Mouse (Mus musculus): ENCODE results near the gene Slc39a13. TPM values are rescaled to one million over a fixed set of nuclear protein-coding genes. Genes with fewer than 3 reads are reported as not detected.

Gene Slc39a13
- polyA plus RNA-seq, 1 experiment from 2014 or later: 43.2 TPM

DNA sequence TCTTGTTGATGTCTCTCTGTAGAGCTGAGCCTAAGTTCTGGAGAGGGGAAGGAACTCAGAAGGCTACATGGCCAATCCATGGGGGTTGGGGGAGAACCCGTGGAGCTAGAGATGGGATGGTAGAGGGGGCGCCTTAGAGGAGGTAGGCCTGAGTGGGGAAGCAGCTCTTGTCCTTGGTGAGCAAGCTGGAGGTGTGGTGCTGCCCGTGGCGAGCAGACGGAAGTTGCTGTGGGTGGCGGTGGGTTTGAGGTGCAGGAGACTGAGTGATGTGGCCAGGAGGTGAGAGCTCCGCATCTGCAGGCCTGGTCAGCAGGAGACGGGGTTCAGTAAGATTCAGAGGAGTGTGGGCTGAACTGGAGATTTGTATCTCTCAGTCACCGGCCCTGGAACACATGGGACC, 17.2 kb upstream of the Slc39a13 start:
- Histone ChIP-seq H3K4me2 (no peak overlapping the region), H3K9me3 (replicated peaks) (no peaks in the 10 kb centered on the region), H3K27me3 (replicated peaks) (no peaks in the 10 kb centered on the region), H3K27ac (replicated peaks) (no peak overlapping the region), H3K4me3 (replicated peaks) (no peak overlapping the region), H3K36me3 (no peaks in the 10 kb centered on the region), H3K4me1 (no peaks in the 10 kb centered on the region), H3K9ac (replicated peaks) (no peak overlapping the region)
- ATAC-seq (ENCODE audit: low FRiP score): no peak
- WGBS: 93% methylated on average over 9 of the region's 9 CpGs

DNA sequence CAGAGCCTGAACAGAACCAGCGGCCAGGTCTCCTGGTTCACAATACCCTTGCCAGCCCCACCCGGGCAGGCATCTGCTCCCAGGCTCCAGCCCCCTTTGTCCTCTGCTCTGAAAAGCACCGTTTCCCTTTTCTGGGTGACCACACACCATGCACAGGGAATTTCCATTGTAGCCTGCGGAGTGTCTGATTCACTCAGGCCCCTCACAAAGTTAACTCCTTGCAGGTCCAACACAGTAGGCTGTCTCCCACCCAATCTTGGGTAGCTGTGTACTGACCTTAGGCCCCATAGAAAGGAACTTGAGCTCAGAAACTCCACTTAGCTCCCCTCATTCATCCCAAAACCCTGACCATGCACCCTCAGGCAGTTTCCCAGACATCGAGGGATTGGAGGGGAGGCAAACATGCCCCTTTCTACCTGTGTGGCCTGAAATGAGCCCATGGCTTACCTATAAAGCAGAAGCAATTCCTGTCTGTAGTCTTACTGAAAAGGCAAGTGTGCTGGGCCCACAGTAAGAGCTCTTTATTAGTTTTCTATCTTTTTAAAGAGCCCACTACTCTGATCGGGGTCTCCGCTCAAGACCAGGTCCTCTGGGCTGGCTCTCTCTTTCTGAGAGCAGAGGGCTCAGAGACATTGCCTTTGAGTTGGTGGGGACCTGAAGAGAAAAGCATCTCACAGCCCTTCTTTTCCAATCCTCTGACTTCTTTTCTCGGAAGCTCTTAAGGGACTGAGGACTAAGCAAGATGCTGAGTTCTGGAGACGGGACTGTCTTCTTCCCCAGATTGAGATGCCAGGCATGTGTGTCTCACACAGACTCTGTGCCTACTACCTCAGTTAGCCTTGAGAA, 16.4 kb upstream of the Slc39a13 start:
- no peaks in the 10 kb centered on the region for H3K27me3 ChIP-seq (replicated peaks)
- no peak for ATAC-seq (ENCODE audit: low FRiP score)
- WGBS: 63% methylated on average over 9 of the region's 9 CpGs

DNA sequence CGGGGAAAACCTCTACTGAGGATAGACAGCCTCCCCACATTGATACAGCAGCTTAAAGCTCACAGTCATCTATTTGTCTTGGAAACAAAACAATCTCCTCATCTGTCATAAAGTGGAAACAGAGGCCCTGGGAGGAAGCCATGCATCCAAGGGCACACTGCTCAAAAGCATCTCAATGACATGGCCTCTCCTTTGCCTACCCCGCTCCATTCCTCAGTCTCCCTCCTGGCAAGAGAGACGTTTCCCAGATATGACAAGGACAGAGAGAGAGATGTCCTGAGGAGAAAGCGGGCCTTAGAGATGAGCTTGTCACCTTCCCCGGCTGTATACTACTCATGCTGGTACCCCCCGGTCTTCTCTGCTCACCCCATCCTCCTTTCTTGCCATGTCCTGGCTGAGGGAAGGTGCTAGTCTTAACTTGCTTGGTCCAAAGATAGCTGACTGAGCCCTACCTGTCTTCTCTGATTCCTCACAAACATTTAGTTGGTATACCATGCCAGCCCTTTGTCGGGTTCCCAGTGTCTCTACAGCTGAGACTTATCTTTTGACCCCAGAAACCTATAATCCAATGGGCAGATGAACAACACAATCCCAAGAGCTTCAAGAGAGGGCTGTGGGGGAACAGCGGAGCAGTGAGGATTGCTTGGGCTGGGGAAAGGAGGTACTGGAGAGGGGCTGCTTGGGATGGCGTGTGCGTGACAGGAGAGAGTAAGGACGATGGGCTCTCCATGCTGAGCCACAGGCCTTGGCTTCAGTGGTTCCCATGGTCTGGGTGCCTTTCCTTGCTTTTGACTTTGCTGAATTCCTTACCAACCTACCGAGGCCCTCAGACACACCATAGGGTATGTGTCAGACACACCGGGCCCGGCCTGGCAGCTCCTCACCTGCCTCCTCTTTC, 15.5 kb upstream of the Slc39a13 start:
- 88% methylated on average over 14 of the region's 14 CpGs for WGBS
- H3K4me2 ChIP-seq: no peak overlapping the region
- no peak overlapping the region for H3K27ac ChIP-seq (replicated peaks)
- H3K9me3 ChIP-seq (replicated peaks): no peaks in the 10 kb centered on the region
- H3K9ac ChIP-seq (replicated peaks): no peak overlapping the region
- no peak for ATAC-seq (ENCODE audit: low FRiP score)
- H3K4me1 ChIP-seq: no peaks in the 10 kb centered on the region
- no peaks in the 10 kb centered on the region for H3K36me3 ChIP-seq
- no peaks in the 10 kb centered on the region for H3K27me3 ChIP-seq (replicated peaks)
- no peak overlapping the region for H3K4me3 ChIP-seq (replicated peaks)

More for the DNA sequence above, 16.4 kb upstream of the Slc39a13 start:
- no peak overlapping the region for H3K9ac ChIP-seq (replicated peaks)
- no peaks in the 10 kb centered on the region for H3K36me3 ChIP-seq
- H3K4me2 ChIP-seq: no peak overlapping the region
- H3K4me3 ChIP-seq (replicated peaks): no peak overlapping the region
- H3K27ac ChIP-seq (replicated peaks): no peak overlapping the region
- no peaks in the 10 kb centered on the region for H3K4me1 ChIP-seq
- no peaks in the 10 kb centered on the region for H3K9me3 ChIP-seq (replicated peaks)

DNA sequence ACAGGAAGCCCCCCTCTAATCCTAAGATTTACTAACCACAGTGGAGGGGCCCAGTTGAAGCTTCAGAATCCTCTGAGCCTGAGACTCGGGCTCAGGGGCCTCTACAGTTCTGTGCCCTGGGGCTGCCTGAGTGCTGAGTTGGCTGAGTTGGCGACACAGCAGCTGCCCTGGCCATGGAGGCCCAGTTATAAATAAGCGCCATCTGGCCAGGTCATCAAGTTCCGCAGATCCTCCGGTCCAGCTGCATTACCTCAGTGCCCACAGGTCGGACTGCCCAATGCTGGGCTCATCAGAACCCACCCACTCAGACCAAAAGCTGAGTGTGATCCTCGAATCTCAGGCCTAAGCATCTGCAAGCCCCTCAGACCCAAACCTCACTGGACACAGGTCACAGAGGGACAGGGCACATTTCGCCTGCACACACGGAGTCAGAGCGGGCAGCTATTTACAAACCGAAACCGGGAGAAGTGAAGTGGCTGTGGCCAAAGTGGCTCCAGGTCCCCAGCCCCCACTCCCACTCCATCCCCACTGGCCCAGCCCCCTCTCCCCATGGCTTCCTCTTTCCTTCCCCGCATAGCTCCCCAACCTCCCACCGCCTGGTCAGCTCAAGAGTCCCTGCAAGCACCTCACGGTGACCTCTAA, 14.1 kb upstream of the Slc39a13 start:
- Histone ChIP-seq H3K4me1 (no peaks in the 10 kb centered on the region), H3K27ac (replicated peaks) (no peak overlapping the region), H3K9me3 (replicated peaks) (no peaks in the 10 kb centered on the region), H3K36me3 (no peaks in the 10 kb centered on the region), H3K4me3 (replicated peaks) (no peak overlapping the region), H3K27me3 (replicated peaks) (no peaks in the 10 kb centered on the region), H3K4me2 (no peak overlapping the region), H3K9ac (replicated peaks) (no peak overlapping the region)
- 80% methylated on average over 15 of the region's 15 CpGs for WGBS
- ATAC-seq (ENCODE audit: low FRiP score): no peak

DNA sequence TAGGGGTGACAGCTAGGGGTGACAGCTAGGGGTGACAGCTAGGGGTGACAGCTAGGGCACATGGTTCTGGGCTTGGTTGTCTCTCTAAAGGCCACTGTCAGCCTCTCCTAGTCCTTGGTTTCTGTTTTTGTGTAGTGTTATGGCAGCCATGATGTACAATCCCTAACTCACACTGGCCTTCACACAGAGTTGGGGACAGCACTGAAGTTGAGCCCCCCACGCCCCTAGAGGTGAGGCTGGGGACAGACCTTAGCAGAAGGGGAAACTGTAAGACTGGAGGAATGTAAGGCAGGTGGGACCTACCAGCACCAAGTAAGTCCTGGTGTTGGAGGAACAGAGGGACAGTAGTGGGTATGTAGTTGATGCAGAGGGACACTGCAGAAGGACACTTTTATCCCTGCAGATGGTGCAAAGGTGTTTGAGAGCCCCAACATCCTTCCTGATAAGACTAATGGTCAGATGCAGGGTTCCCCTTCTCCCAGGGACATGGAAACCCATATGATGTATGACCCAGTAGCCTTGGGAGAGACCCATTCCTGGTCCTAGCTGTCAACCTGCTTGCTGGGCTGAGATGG, 13.2 kb upstream of the Slc39a13 start:
- H3K27ac ChIP-seq (replicated peaks): no peak overlapping the region
- H3K4me2 ChIP-seq: no peak overlapping the region
- H3K4me3 ChIP-seq (replicated peaks): no peak overlapping the region
- no peak for ATAC-seq (ENCODE audit: low FRiP score)
- no peak overlapping the region for H3K9ac ChIP-seq (replicated peaks)
- no peaks in the 10 kb centered on the region for H3K36me3 ChIP-seq
- no peaks in the 10 kb centered on the region for H3K9me3 ChIP-seq (replicated peaks)
- 68% methylated on average over 1 of the region's 1 CpGs for WGBS
- peaks cover 6% of the 10 kb centered on the region for H3K4me1 ChIP-seq
- no peaks in the 10 kb centered on the region for H3K27me3 ChIP-seq (replicated peaks)

DNA sequence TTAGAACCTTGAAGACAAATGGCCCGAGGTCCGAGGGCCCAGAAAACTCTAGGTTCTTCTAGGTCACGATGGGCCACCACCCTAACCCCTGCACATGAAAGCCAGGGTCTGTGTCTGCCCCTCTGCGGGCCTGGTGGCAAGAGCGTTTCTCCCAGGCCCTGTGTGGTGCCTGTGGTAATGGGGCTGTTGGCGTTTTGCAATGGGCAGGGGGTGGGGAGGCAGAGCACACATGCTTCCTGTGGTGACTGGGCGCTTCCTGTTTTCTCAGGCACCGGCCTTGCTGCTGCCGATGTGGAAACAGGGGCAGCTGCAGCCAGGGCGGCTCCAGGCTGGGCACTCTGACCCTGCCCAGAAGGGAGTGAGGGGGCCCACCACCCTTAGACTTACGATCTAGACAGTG, 12.6 kb upstream of the Slc39a13 start:
- Histone ChIP-seq H3K36me3 (no peaks in the 10 kb centered on the region), H3K9me3 (replicated peaks) (no peaks in the 10 kb centered on the region), H3K9ac (replicated peaks) (no peak overlapping the region), H3K4me2 (no peak overlapping the region), H3K4me3 (replicated peaks) (no peak overlapping the region), H3K27ac (replicated peaks) (no peak overlapping the region), H3K4me1 (peaks cover 12% of the 10 kb centered on the region), H3K27me3 (replicated peaks) (no peaks in the 10 kb centered on the region)
- no peak for ATAC-seq (ENCODE audit: low FRiP score)
- 72% methylated on average over 11 of the region's 11 CpGs for WGBS

DNA sequence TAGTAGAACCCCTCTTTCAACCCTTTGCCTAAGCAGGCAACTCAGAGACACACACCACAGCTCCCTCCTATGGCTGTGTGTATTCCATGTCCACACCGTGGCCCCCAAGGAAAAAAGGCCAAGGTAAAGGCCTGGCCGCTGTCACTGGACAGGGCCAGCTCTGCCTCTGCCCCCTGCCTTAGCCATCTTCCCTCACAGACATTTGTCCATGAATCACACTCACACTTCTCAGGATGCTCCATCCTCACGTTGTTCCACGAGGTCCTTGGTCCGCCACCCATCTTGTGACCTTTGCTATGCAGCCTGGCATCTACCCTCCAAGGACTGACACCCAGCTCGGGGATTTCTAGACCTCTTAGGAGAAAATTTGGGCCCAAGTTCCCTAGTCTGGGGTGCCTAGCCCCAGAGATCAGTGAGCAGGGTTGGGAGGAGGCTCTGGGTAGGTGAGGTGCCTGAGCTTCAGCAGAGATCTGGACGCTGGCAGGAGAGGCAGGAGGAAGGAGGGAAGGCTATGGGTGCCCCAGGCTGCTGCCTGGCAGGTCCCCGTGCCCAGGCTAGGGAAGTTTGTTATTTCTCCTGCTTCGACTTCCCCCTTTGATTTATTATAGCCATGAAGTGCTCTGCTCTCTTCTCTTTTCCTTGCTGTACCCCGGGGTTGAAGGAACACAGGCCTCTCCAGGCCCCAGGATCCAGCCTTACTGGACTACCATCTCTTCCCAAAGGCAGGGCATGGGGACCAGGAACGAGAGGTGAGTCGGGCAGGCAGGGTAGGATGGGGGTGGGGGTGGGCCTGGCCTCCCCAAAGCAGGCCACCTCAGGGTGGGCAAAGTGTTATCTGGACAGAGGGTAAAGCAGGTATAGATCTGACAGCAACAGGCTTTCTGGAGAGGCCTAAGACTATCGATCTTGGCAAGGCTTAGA, 11.8 kb upstream of the Slc39a13 start, which contains the start of gene Spi1:
Gene Spi1 (plus strand): TSS at position 616 of the 921 bp plus-strand sequence.
- H3K9ac ChIP-seq (replicated peaks): no peak within 1 kb of the TSS
- no peak within 1 kb of the TSS for H3K27ac ChIP-seq (replicated peaks)
- ATAC-seq (ENCODE audit: low FRiP score): no peak
- no peaks in the 10 kb centered on the region for H3K9me3 ChIP-seq (replicated peaks)
- no peak within 1 kb of the TSS for H3K4me2 ChIP-seq
- H3K4me3 ChIP-seq (replicated peaks): no peak within 1 kb of the TSS
- H3K27me3 ChIP-seq (replicated peaks): no peaks in the 10 kb centered on the region
- WGBS: 78% methylated on average over 13 of the region's 13 CpGs
- no peaks in the 10 kb centered on the region for H3K36me3 ChIP-seq
- peaks cover 15% of the 10 kb centered on the region for H3K4me1 ChIP-seq

DNA sequence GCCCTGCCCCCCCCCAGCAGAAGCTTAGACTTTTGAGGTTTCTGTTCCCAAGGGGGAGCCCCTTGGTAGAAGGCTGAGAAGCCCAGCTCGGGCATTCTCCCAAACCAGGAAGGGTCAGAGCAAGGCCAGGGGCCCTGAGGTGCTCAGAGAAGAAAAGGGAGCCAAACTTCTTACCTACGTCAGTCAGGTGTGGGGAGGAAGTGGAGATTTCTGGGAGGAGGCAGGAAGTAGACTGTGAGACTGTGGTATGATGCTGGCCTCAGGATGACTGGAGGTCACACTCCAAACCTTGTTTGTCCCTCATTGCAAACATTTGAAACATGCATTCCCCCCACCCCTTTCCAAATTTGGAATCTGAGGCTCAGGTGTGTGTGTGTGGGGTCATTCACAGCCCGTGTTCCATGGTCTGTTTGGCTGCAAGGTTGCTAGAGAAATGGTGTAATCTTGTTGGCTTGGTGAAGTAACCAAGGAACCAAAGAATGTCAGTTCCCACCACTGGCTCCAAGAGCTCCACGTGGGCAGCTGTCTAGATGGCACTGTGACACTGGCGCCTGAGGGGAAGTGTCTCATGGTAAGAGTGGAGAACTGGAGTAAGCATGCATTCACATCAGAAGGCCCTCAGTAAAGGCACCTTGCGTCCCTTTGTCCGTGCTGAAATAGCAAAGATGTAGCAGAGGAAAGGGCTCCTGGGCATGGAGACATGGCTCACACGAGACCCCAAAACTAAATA, 10.7 kb upstream of the Slc39a13 start:
- no peak for ATAC-seq (ENCODE audit: low FRiP score)
- Histone ChIP-seq H3K9ac (replicated peaks) (no peak overlapping the region), H3K4me2 (no peak overlapping the region), H3K4me3 (replicated peaks) (no peak overlapping the region), H3K4me1 (peaks cover 15% of the 10 kb centered on the region), H3K27me3 (replicated peaks) (no peaks in the 10 kb centered on the region), H3K9me3 (replicated peaks) (no peaks in the 10 kb centered on the region), H3K27ac (replicated peaks) (no peak overlapping the region), H3K36me3 (no peaks in the 10 kb centered on the region)
- WGBS: 88% methylated on average over 8 of the region's 8 CpGs

DNA sequence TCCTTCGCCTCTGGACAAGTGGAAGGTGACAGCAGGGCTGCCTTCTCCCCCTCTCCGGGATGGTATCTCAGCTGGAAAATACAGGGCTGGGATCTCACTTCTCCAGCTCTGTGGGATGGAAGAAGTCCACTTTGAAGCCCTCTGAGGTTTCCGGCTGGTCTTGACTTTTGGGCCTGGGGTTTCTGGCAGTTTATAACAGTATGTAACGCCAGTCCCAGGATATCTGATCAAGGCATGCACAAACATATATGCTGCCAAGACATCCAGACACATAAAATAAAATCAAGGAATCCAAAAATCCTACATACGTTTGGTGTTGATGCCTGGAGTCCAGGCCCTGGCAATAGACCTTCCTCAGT, 8.8 kb upstream of the Slc39a13 start:
- 31% methylated on average over 5 of the region's 5 CpGs for WGBS
- ATAC-seq (ENCODE audit: low FRiP score): no peak
- H3K27ac ChIP-seq (replicated peaks): peak overlapping the region; percentile 49; the same call in 1 of the 2 replicates

DNA sequence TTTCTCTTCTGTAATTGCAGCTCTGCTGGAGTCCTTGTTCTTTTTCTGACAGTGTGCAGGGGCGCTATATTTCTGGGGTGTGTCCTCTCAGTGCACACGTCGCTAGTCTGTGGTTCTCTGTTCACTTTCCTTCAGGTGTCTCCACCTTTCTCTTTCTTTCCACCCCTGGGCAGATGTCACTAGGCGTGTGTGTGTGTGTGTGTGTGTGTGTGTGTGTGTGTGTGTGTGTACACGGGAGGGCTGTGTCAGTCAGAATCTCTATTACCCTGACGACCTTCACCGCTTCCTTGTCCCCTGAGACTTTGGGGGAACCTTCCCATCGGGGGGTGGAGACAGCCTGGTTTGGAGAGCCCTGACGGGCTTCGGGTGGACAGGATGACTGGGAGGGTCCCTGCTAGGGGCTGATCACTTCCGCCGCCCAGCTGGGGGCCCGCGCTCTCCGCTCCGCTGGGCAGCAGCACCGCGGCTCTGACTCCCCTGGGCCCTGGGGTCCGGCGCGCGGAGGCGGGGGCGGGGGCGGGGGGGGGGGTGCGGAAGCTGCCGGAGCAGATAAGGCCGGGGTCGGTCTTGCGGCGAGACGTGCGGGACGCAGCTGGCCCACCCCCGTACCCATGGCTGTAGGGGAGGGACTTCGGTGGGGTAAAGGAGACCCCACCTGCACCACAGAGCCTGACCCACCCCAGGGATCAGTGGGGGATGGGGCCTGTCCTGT, 8.3 kb upstream of the Slc39a13 start:
- peaks cover 15% of the 10 kb centered on the region for H3K4me1 ChIP-seq
- H3K4me2 ChIP-seq: peak overlapping the region; percentile 92
- H3K4me3 ChIP-seq (replicated peaks): peak overlapping the region; percentile 46
- no peaks in the 10 kb centered on the region for H3K36me3 ChIP-seq
- no peaks in the 10 kb centered on the region for H3K27me3 ChIP-seq (replicated peaks)
- H3K9ac ChIP-seq (replicated peaks): peak overlapping the region; percentile 62
- ATAC-seq (ENCODE audit: low FRiP score): peak; percentile 77
- peak overlapping the region; percentile 49 for H3K27ac ChIP-seq (replicated peaks)
- H3K9me3 ChIP-seq (replicated peaks): no peaks in the 10 kb centered on the region
- WGBS: 1% methylated on average over 23 of the region's 36 CpGs

More for the DNA sequence above, 8.8 kb upstream of the Slc39a13 start:
- no peaks in the 10 kb centered on the region for H3K36me3 ChIP-seq
- H3K9me3 ChIP-seq (replicated peaks): no peaks in the 10 kb centered on the region
- H3K9ac ChIP-seq (replicated peaks): peak overlapping the region; percentile 62
- peak overlapping the region; percentile 46 for H3K4me3 ChIP-seq (replicated peaks)
- no peaks in the 10 kb centered on the region for H3K27me3 ChIP-seq (replicated peaks)
- H3K4me2 ChIP-seq: peak overlapping the region; percentile 92
- peaks cover 15% of the 10 kb centered on the region for H3K4me1 ChIP-seq

Data from neural tube, embryonic 15.5 days (tissue).